Mouse (Mus musculus) embryonic facial prominence, embryonic 11.5 days (tissue): Measurements from ENCODE around the gene 1700074P13Rik. TPM values are rescaled to one million over a fixed set of nuclear protein-coding genes. Genes with fewer than 3 reads are reported as not detected.
A peak's percentile ranks its signal among the peaks of the same experiment; 100 is the strongest.
"Not testable (repeated sequence)": the region's sequence is repeated elsewhere in the genome, so short reads cannot be mapped to it uniquely, and the experiment has no call there.

Experiments
- ATAC-seq: fragments of 200-750 bp; cut with Nextera tagmentation; replicated peaks from 2 replicates; pipeline ENCODE4 v1.8.0; 2017; ENCODE audit warnings: low read depth; ENCODE audit not compliant: insufficient number of reproducible peaks, low FRiP score, low TSS enrichment
- DNase-seq: peaks from one replicate; pipeline ENCODE4 v3.0.0-alpha.2; 2015; ENCODE audit warnings: low spot score
- H3K27ac ChIP-seq: fragments of 300-500 bp; sonication (generic); replicated peaks from 2 replicates; pipeline ENCODE4 v1.5.1; 2014; ENCODE audit warnings: mild to moderate bottlenecking, low read depth, low read length, control low read depth
- H3K27me3 ChIP-seq: fragments of 300-500 bp; sonication (generic); 2 replicates; pipeline ENCODE4 v1.6.1; 2014; ENCODE audit warnings: mild to moderate bottlenecking, low read length, moderate library complexity, mixed read lengths; ENCODE audit not compliant: control insufficient read depth, insufficient read depth
- H3K36me3 ChIP-seq: fragments of 300-500 bp; sonication (generic); replicated peaks from 2 replicates; pipeline ENCODE4 v1.6.1; 2014; ENCODE audit warnings: low read depth, mild to moderate bottlenecking, low read length, moderate library complexity, mixed read lengths; ENCODE audit not compliant: control insufficient read depth, insufficient read depth
- H3K4me1 ChIP-seq: fragments of 300-500 bp; sonication (generic); 2 replicates; pipeline ENCODE4 v1.6.1; 2014; ENCODE audit warnings: low read length, mixed read lengths; ENCODE audit not compliant: control insufficient read depth, insufficient read depth
- H3K4me2 ChIP-seq: fragments of 300-500 bp; sonication (generic); 2 replicates; pipeline ENCODE4 v1.6.1; 2014; ENCODE audit warnings: low read depth, mild to moderate bottlenecking, control low read depth, low read length, moderate library complexity
- H3K4me3 ChIP-seq: fragments of 300-500 bp; sonication (generic); 2 replicates; pipeline ENCODE4 v1.5.1; 2014; ENCODE audit warnings: low read depth, low read length, control low read depth
- H3K9ac ChIP-seq: fragments of 300-500 bp; sonication (generic); replicated peaks from 2 replicates; pipeline ENCODE4 v1.6.1; 2014; ENCODE audit warnings: mild to moderate bottlenecking, control low read depth, low read length
- H3K9me3 ChIP-seq: fragments of 300-500 bp; sonication (generic); replicated peaks from 2 replicates; pipeline ENCODE4 v1.6.1; 2016; ENCODE audit warnings: mild to moderate bottlenecking, low read length, inconsistent platforms, mixed read lengths; ENCODE audit not compliant: control insufficient read depth
- WGBS: fragments of 180-500 bp; shearing (Covaris S2); extraction: QIAGEN DNeasy Blood & Tissue Kit; methylation state at CpG from one replicate; pipeline ENCODE4 v1.1.7; 2014; 5-methylcytosine and 5-hydroxymethylcytosine counted together
- polyA plus RNA-seq: library from polyadenylated mRNA; unstranded; fragments of >200 nt; fragmentation: Nextera tagmentation; extraction: Ambion mirVana; gene quantifications from 2 replicates; pipeline ENCODE4 v1.2.1, GENCODE M21; 2014

Gene 1700074P13Rik
- not detected in 2 replicates for polyA plus RNA-seq

DNA sequence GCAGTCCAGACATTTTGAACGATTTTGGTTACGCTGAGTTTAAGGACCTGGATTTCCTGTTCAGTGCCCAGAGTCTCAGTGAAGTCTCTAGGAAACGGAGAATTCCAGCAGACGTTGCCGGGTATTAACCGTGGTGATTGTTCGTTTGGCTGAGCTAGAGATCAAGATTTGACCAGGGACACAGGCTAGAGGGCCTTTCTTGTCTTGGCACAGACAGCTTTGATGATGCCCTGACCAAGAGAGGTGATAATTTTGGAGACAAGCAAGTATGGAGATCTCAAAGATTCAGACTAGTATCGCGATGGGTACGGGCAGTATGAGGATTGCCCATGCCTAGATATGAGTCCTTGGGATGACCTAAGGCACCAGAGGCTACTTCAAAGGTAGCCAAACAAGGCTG lies at the start of gene 1700074P13Rik:
Gene 1700074P13Rik, minus strand, starts transcription at position 101 of the 400 bp plus-strand sequence.
- Histone ChIP-seq H3K27me3 (no peaks in the 10 kb centered on the region), H3K36me3 (no peaks in the 10 kb centered on the region), H3K4me3 (no peak within 1 kb of the TSS), H3K9ac (no peak within 1 kb of the TSS), H3K9me3 (no peaks in the 10 kb centered on the region), H3K27ac (no peak within 1 kb of the TSS), H3K4me1 (no peaks in the 10 kb centered on the region), H3K4me2 (no peak within 1 kb of the TSS)
- ATAC-seq = no peak
- WGBS = 95% methylated on average over 10 of the region's 10 CpGs
- DNase-seq = no peak

- not testable (repeated sequence) for ATAC-seq, H3K4me2 ChIP-seq, H3K4me3 ChIP-seq, H3K9me3 ChIP-seq, H3K27ac ChIP-seq, H3K27me3 ChIP-seq, DNase-seq, H3K4me1 ChIP-seq, H3K36me3 ChIP-seq, H3K9ac ChIP-seq
- 88% methylated on average over 2 of the region's 2 CpGs for WGBS
Observed at GRCm38 (mm10) chr6:40964454-40964853, 24.1 kb upstream of the 1700074P13Rik start, which contains the start of gene 1810009J06Rik. Gene 1810009J06Rik, plus strand, starts transcription at chr6:40964754.

GRCm38 (mm10) chr6:40953716-40954115 lies 13.4 kb upstream of the 1700074P13Rik start:
- no peaks in the 10 kb centered on the region for H3K27me3 ChIP-seq
- no peaks in the 10 kb centered on the region for H3K9me3 ChIP-seq
- ATAC-seq = no peak
- H3K9ac ChIP-seq = no peak overlapping the region
- H3K27ac ChIP-seq = no peak overlapping the region
- no peak overlapping the region for H3K4me3 ChIP-seq
- DNase-seq = no peak
- WGBS = 60% methylated on average over 2 of the region's 2 CpGs
- no peak overlapping the region for H3K4me2 ChIP-seq
- no peaks in the 10 kb centered on the region for H3K4me1 ChIP-seq
- no peaks in the 10 kb centered on the region for H3K36me3 ChIP-seq

GRCm38 (mm10) chr6:40951770-40952169 lies 11.4 kb upstream of the 1700074P13Rik start, which contains the start of gene Gm4744:
Gene Gm4744, minus strand, starts transcription at chr6:40951870.
- no peaks in the 10 kb centered on the region for H3K27me3 ChIP-seq

GRCm38 (mm10) chr6:40919954-40920353 lies 20.4 kb downstream of the 1700074P13Rik start:
- H3K36me3 ChIP-seq = no peaks in the 10 kb centered on the region
- no peak overlapping the region for H3K9ac ChIP-seq
- H3K4me1 ChIP-seq = no peaks in the 10 kb centered on the region
- H3K4me3 ChIP-seq = no peak overlapping the region
- WGBS = 78% methylated on average over 4 of the region's 4 CpGs
- H3K27ac ChIP-seq = no peak overlapping the region
- no peaks in the 10 kb centered on the region for H3K9me3 ChIP-seq
- H3K27me3 ChIP-seq = no peaks in the 10 kb centered on the region
- no peak for ATAC-seq
- H3K4me2 ChIP-seq = no peak overlapping the region
- no peak for DNase-seq

More at GRCm38 (mm10) chr6:40951770-40952169, 11.4 kb upstream of the 1700074P13Rik start, which contains the start of gene Gm4744:
- H3K27ac ChIP-seq = no peak within 1 kb of the TSS
- ATAC-seq = no peak
- no peak within 1 kb of the TSS for H3K9ac ChIP-seq
- no peak within 1 kb of the TSS for H3K4me2 ChIP-seq
- no peaks in the 10 kb centered on the region for H3K9me3 ChIP-seq
- no peaks in the 10 kb centered on the region for H3K4me1 ChIP-seq
- H3K36me3 ChIP-seq = no peaks in the 10 kb centered on the region
- no peak within 1 kb of the TSS for H3K4me3 ChIP-seq
- no peak for DNase-seq

DNA sequence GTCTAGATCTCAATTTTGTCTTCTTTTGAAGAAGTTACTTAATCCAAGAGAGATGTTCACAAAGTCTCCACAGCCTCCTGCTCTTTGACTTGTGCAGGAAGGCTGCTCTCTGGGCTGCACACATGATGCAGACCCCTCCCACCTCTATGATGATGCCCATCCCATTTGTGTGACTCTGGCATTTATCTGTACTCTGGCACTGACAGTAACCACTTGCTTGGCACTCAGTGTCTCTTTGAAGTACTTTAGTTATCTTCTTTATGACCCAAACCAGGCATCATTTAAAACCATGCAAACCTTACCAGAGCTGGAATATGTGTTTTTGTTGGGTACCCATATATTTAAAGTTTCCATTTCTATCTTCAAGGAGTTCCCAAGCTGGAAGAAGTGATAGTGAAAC lies 40.1 kb downstream of the 1700074P13Rik start, which contains the start of gene Prss58:
Gene Prss58, minus strand, starts transcription at position 101 of the 400 bp plus-strand sequence.
- H3K4me2 ChIP-seq = no peak within 1 kb of the TSS
- H3K4me3 ChIP-seq = no peak within 1 kb of the TSS
- H3K9ac ChIP-seq = no peak within 1 kb of the TSS
- no peaks in the 10 kb centered on the region for H3K36me3 ChIP-seq
- H3K27me3 ChIP-seq = no peaks in the 10 kb centered on the region
- no peaks in the 10 kb centered on the region for H3K4me1 ChIP-seq
- H3K9me3 ChIP-seq = no peaks in the 10 kb centered on the region
- DNase-seq (no peak), ATAC-seq (no peak)
- no peak within 1 kb of the TSS for H3K27ac ChIP-seq

DNA sequence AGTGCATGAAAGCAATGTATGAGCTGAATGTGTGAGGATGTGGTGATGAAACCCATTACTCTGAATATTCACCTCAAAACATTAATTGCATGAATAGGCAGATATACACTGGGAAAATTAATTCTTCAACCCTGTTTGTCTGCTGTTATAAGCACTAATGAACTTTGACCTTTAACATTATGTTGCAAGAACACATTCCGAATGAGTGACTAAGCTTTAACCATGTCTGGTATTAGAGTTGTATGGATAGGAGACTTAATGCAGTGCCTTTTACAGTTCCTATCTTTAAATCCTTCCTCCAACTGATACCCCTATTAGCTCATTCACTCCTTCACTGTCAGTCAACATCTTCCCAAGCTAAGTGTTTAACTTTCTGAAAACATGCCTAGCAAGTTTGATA lies 45.6 kb downstream of the 1700074P13Rik start:
- H3K4me1 ChIP-seq = no peaks in the 10 kb centered on the region
- H3K9ac ChIP-seq = no peak overlapping the region
- ATAC-seq (no peak), DNase-seq (no peak)
- no peak overlapping the region for H3K27ac ChIP-seq
- no peaks in the 10 kb centered on the region for H3K9me3 ChIP-seq
- H3K36me3 ChIP-seq = no peaks in the 10 kb centered on the region
- 91% methylated on average over 1 of the region's 1 CpGs for WGBS
- no peaks in the 10 kb centered on the region for H3K27me3 ChIP-seq
- no peak overlapping the region for H3K4me3 ChIP-seq
- no peak overlapping the region for H3K4me2 ChIP-seq

- no peak overlapping the region for H3K4me2 ChIP-seq
- H3K27ac ChIP-seq = no peak overlapping the region
- H3K36me3 ChIP-seq = no peaks in the 10 kb centered on the region
- no peaks in the 10 kb centered on the region for H3K27me3 ChIP-seq
- ATAC-seq (no peak), DNase-seq (peak; percentile 46)
- H3K4me1 ChIP-seq = no peaks in the 10 kb centered on the region
- WGBS = 43% methylated on average over 7 of the region's 7 CpGs
- H3K4me3 ChIP-seq = no peak overlapping the region
- no peaks in the 10 kb centered on the region for H3K9me3 ChIP-seq
- H3K9ac ChIP-seq = no peak overlapping the region
Observed at GRCm38 (mm10) chr6:40893577-40893976, 46.8 kb downstream of the 1700074P13Rik start.
